Mouse (Mus musculus): ENCODE results near the gene Gm36245.
"Not testable (repeated sequence)": the region's sequence is repeated elsewhere in the genome, so short reads cannot be mapped to it uniquely, and the experiment has no call there.

DNA sequence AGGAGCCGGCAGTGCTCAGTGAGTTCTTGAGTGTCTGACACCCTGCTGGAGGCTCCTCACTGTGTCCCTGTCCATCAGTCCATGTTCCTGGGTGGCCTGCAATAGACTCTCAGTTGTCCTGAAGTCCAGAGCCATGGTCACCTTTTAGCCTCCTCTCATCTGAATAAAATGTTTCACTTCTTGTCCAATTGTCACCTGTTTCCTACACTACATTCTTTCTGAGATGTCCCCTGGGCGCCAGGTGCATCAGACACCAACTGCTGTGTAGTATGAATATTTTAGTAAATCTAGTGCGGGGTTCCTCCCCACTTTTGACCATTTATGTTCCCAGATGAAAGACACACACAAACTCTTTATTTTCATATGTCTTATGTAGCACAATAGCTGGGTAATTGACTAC lies 30.8 kb downstream of the Gm36245 start:
- TF ChIP-seq MYC (IDR thresholded peaks at IDR 0.05; ENCODE audit: low read depth, low read length); NELFE (IDR thresholded peaks at IDR 0.05; ENCODE audit: low read depth, low read length); CTCF (IDR thresholded peaks at IDR 0.05 in 2 of 3, conservative IDR thresholded peaks at IDR 0.05 in 1 of 3; ENCODE audit: control insufficient read depth in 1 of 3, insufficient read depth in 1 of 3, low read depth in 2 of 3, low read length in 3 of 3, poor library complexity in 1 of 3, severe bottlenecking in 1 of 3); POLR2A (IDR thresholded peaks at IDR 0.05; ENCODE audit: control insufficient read depth in 1 of 2, insufficient read depth in 1 of 2, low read depth in 1 of 2, low read length in 2 of 2, poor library complexity in 1 of 2); MAX (IDR thresholded peaks at IDR 0.05; ENCODE audit: low read length); ZMIZ1 (IDR thresholded peaks at IDR 0.05; ENCODE audit: low read depth, low read length); TBP (IDR thresholded peaks at IDR 0.05; ENCODE audit: low read depth, low read length): not testable (repeated sequence)
